Mouse (Mus musculus) thymus, adult 2 months (tissue): ENCODE results near the gene Gm20716.

ENCODE experiments used
- CTCF ChIP-seq: fragments of 200-500 bp; IDR thresholded peaks from 2 replicates; pipeline ENCODE4 v1.5.1; 2012; ENCODE audit warnings: mild to moderate bottlenecking, control low read depth, low read length, moderate library complexity, borderline replicate concordance; ENCODE audit not compliant: control insufficient read depth, poor library complexity, insufficient read depth; ENCODE audit errors: extremely low read depth
- POLR2A ChIP-seq: fragments of 200-500 bp; IDR thresholded peaks from 2 replicates; pipeline ENCODE4 v1.6.1; 2012; ENCODE audit warnings: mild to moderate bottlenecking, low read length, control low read depth, moderate library complexity; ENCODE audit not compliant: control insufficient read depth, poor library complexity, insufficient read depth; ENCODE audit errors: extremely low read depth

- TF ChIP-seq CTCF (no peak), POLR2A (no peak)
Observed at GRCm38 (mm10) chr2:168213788-168214397, 16.3 kb downstream of the Gm20716 start.
